Mouse (Mus musculus): ENCODE measurements around the gene Smim8.
A peak's percentile ranks its signal among the peaks of the same experiment; 100 is the strongest.
"Not testable (repeated sequence)": the region's sequence is repeated elsewhere in the genome, so short reads cannot be mapped to it uniquely, and the experiment has no call there.

The Smim8 gene

GRCm38 (mm10) chr4:34777677-34778527 is at the start of gene Smim8:
Gene Smim8, minus strand, starts transcription at chr4:34778423.
- peak; percentile 89 for DNase-seq (ENCODE audit: low spot score)

GRCm38 (mm10) chr4:34823901-34824300 is 45.7 kb upstream of the Smim8 start:
- DNase-seq (ENCODE audit: low spot score): no peak

GRCm38 (mm10) chr4:34819904-34820303 is 41.7 kb upstream of the Smim8 start:
- no peak for DNase-seq (ENCODE audit: low spot score)

- DNase-seq (ENCODE audit: low spot score): no peak
These were observed 23.2 kb upstream of the Smim8 start for GRCm38 (mm10) chr4:34801166-34802034.

- no peak for DNase-seq (ENCODE audit: low spot score)
These were observed 19.8 kb upstream of the Smim8 start for GRCm38 (mm10) chr4:34798005-34798404.

GRCm38 (mm10) chr4:34797294-34797983 is 19.2 kb upstream of the Smim8 start:
- no peak for DNase-seq (ENCODE audit: low spot score)

- DNase-seq (ENCODE audit: low spot score): no peak
These were observed 18.1 kb upstream of the Smim8 start for GRCm38 (mm10) chr4:34796294-34796693.

GRCm38 (mm10) chr4:34786476-34786875 is 8.3 kb upstream of the Smim8 start:
- DNase-seq (ENCODE audit: low spot score): no peak

- DNase-seq (ENCODE audit: low spot score): no peak
These were observed 7.4 kb upstream of the Smim8 start for GRCm38 (mm10) chr4:34785646-34786045.

- DNase-seq (ENCODE audit: low spot score): no peak
These were observed 6.6 kb upstream of the Smim8 start for GRCm38 (mm10) chr4:34784865-34785264.

GRCm38 (mm10) chr4:34782730-34783129 is 4.5 kb upstream of the Smim8 start:
- no peak for DNase-seq (ENCODE audit: low spot score)

GRCm38 (mm10) chr4:34771652-34772371 is 6.4 kb downstream of the Smim8 start:
- DNase-seq (ENCODE audit: low spot score): no peak

GRCm38 (mm10) chr4:34756163-34756562 is 22.1 kb downstream of the Smim8 start, which contains the start of gene Gm136:
Gene Gm136, minus strand, starts transcription at chr4:34756263.
- DNase-seq (ENCODE audit: low spot score): no peak

- no peak for DNase-seq (ENCODE audit: low spot score)
These were observed 29.0 kb downstream of the Smim8 start for GRCm38 (mm10) chr4:34749236-34749635.

GRCm38 (mm10) chr4:34734461-34734860 is 43.8 kb downstream of the Smim8 start:
- DNase-seq (ENCODE audit: low spot score): no peak

GRCm38 (mm10) chr4:34733415-34733814 is 44.8 kb downstream of the Smim8 start:
- DNase-seq (ENCODE audit: low spot score): not testable (repeated sequence)

GRCm38 (mm10) chr4:34729851-34730341 is 48.3 kb downstream of the Smim8 start, which contains the start of gene Cfap206:
Gene Cfap206, minus strand, starts transcription at chr4:34730206.
- peak; percentile 8 for DNase-seq (ENCODE audit: low spot score)

- DNase-seq (ENCODE audit: low spot score): not testable (repeated sequence)
These were observed 52.5 kb downstream of the Smim8 start for GRCm38 (mm10) chr4:34725710-34726109.

GRCm38 (mm10) chr4:34724306-34724705 is 53.9 kb downstream of the Smim8 start:
- DNase-seq (ENCODE audit: low spot score): no peak

GRCm38 (mm10) chr4:34723186-34723585 is 55.0 kb downstream of the Smim8 start:
- no peak for DNase-seq (ENCODE audit: low spot score)
